Mouse (Mus musculus): ENCODE data around the gene Yipf3. TPM values are rescaled to one million over a fixed set of nuclear protein-coding genes. Genes with fewer than 3 reads are reported as not detected.

Gene Yipf3
- polyA plus RNA-seq, 1 experiment from 2014 or later = 135 TPM

DNA sequence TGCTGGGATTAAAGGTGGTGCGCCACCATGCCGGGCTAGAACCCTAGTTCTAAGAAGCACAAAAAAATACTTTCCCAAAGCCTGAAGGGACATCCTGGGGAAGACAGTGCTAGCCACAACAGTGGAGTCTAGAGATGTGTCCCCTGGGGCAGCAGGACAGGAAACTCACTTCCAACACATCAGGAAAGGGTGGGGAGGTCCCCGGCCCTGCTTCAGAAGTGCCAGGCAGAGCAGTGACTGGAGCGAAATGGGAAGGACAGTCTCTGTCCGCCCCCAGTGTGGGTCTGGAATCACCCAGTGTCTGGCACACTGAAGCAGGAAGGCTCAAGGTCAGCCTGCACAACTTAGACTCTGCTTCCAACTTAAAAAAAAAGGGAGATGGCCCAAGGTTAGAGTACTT, 24.8 kb downstream of the Yipf3 start:
- Histone ChIP-seq H3K4me3 (ENCODE audit: low read depth, low read length) (no peak overlapping the region), H3K9me3 (ENCODE audit: control insufficient read depth, low read length) (no peaks in the 10 kb centered on the region), H3K4me2 (ENCODE audit: low read depth, low read length) (no peak overlapping the region), H3K4me1 (ENCODE audit: control insufficient read depth, insufficient read depth, low read length) (peaks cover 23% of the 10 kb centered on the region; the same call in 1 of the 2 replicates), H3K27ac (replicated peaks; ENCODE audit: low read depth, low read length) (no peak overlapping the region), H3K9ac (ENCODE audit: low read depth, low read length) (no peak overlapping the region), H3K36me3 (ENCODE audit: control insufficient read depth, insufficient read depth, low read length) (peaks cover 46% of the 10 kb centered on the region; the same call in 1 of the 2 replicates), H3K27me3 (replicated peaks; ENCODE audit: control insufficient read depth, insufficient read depth, low read length) (no peaks in the 10 kb centered on the region)
- 73% methylated on average over 5 of the region's 5 CpGs for whole genome bisulfite sequencing
- ATAC-seq (ENCODE audit: low read depth) (no peak), DNase-seq (ENCODE audit: low spot score) (no peak)

DNA sequence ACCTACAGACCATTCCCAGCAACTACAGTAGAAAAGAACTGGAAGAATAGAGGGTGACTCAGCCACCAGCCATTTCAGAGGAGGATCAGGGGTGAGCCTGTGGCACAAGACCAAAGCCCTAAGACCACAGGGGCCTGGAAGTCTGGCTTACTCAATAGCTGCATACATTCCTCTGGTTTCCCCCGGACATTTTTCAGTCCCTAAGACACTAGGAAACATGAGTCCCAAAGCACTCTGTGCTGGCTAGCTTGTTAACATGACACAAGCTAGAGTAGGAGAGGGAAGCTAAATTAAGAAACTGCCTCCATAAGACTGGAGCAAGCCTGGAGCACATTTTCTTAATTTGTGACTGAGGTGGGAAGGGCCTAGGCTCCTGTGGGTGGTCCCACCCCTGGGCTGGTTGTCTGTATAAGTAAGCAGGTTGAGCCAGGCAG, 25.9 kb downstream of the Yipf3 start:
- Histone ChIP-seq H3K4me3 (ENCODE audit: low read depth, low read length) (no peak overlapping the region), H3K27ac (replicated peaks; ENCODE audit: low read depth, low read length) (peak overlapping the region; percentile 83), H3K4me1 (ENCODE audit: control insufficient read depth, insufficient read depth, low read length) (peaks cover 32% of the 10 kb centered on the region), H3K4me2 (ENCODE audit: low read depth, low read length) (no peak overlapping the region), H3K36me3 (ENCODE audit: control insufficient read depth, insufficient read depth, low read length) (peaks cover 47% of the 10 kb centered on the region), H3K9me3 (ENCODE audit: control insufficient read depth, low read length) (no peaks in the 10 kb centered on the region), H3K9ac (ENCODE audit: low read depth, low read length) (no peak overlapping the region; the same call in 1 of the 2 replicates), H3K27me3 (replicated peaks; ENCODE audit: control insufficient read depth, insufficient read depth, low read length) (no peaks in the 10 kb centered on the region)
- peak; percentile 73 for DNase-seq (ENCODE audit: low spot score)
- WGBS = 10% methylated on average over 1 of the region's 1 CpGs
- ATAC-seq (ENCODE audit: low read depth) = peak; percentile 45

DNA sequence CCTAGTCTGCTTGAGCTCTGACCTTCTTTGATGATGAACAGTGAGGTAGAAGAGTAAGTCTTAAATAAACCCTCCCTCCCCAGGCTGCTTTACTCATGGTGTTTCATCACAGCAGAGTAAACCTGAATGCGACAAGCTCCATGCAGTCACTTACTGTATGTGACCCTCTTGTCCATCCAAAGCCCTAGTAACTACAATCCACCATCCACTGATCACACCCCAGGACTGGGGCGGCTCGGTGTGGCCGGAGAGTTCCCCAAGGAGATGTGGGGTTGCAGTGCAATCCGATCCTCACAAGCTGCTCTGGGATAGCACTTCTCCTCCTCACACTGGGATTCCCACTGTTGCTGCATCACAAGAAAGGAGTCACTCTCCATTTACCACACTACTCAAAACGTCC, 26.6 kb downstream of the Yipf3 start:
- DNase-seq (ENCODE audit: low spot score) (no peak), ATAC-seq (ENCODE audit: low read depth) (no peak)
- Histone ChIP-seq H3K4me3 (ENCODE audit: low read depth, low read length) (no peak overlapping the region), H3K4me1 (ENCODE audit: control insufficient read depth, insufficient read depth, low read length) (peaks cover 32% of the 10 kb centered on the region), H3K27me3 (replicated peaks; ENCODE audit: control insufficient read depth, insufficient read depth, low read length) (no peaks in the 10 kb centered on the region), H3K4me2 (ENCODE audit: low read depth, low read length) (no peak overlapping the region), H3K9me3 (ENCODE audit: control insufficient read depth, low read length) (no peaks in the 10 kb centered on the region), H3K27ac (replicated peaks; ENCODE audit: low read depth, low read length) (peak overlapping the region; percentile 83), H3K9ac (ENCODE audit: low read depth, low read length) (peak overlapping the region; percentile 17; the same call in 1 of the 2 replicates), H3K36me3 (ENCODE audit: control insufficient read depth, insufficient read depth, low read length) (peaks cover 48% of the 10 kb centered on the region)
- 30% methylated on average over 6 of the region's 6 CpGs for WGBS

DNA sequence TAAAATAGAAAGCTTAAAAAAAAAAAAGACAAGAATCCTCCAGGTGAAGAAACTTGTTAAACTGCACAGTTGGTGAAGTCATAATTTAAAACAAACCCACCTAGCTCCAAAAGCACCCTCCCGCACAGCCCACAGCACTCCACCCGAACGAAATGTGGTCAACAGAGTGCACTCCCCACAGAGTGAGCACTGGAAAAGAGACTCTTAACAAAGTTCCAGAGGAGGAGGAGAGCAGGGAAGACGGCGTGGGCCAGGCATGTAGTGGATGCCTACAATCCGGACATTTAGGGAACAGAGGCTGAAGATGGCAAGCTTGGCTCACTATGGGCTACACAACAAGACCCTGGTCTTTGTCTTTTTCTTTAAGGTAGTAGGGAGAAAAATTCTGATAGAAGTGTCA, 27.2 kb downstream of the Yipf3 start:
- Histone ChIP-seq H3K9me3 (ENCODE audit: control insufficient read depth, low read length) (no peaks in the 10 kb centered on the region), H3K27ac (replicated peaks; ENCODE audit: low read depth, low read length) (peak overlapping the region; percentile 83; the same call in 1 of the 2 replicates), H3K27me3 (replicated peaks; ENCODE audit: control insufficient read depth, insufficient read depth, low read length) (no peaks in the 10 kb centered on the region), H3K4me2 (ENCODE audit: low read depth, low read length) (no peak overlapping the region), H3K4me3 (ENCODE audit: low read depth, low read length) (no peak overlapping the region), H3K4me1 (ENCODE audit: control insufficient read depth, insufficient read depth, low read length) (peaks cover 32% of the 10 kb centered on the region), H3K9ac (ENCODE audit: low read depth, low read length) (peak overlapping the region; percentile 3; the same call in 1 of the 2 replicates), H3K36me3 (ENCODE audit: control insufficient read depth, insufficient read depth, low read length) (peaks cover 48% of the 10 kb centered on the region)
- ATAC-seq (ENCODE audit: low read depth) (no peak), DNase-seq (ENCODE audit: low spot score) (no peak)
- 69% methylated on average over 6 of the region's 6 CpGs for WGBS

DNA sequence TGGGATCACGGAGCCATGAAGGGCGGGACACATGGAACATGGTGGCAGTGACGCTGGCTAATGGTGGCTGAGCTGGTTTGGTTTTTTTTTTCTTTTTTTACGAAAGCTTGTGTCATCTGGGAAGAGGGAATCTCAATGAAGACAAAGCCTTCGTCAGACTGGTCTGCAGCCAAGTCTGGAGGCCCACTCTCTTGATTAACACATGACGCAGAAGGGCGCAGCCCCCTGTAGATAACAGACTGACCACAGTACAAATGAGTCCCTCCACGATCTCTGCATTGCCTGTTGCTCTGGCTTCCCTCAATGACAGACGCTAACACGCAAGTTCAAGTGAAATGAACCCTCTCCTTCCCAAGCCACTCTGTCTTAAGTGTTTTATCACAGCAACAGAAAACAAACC, 27.6 kb downstream of the Yipf3 start:
- 92% methylated on average over 10 of the region's 10 CpGs for WGBS
- no peak for ATAC-seq (ENCODE audit: low read depth)
- Histone ChIP-seq H3K27me3 (replicated peaks; ENCODE audit: control insufficient read depth, insufficient read depth, low read length) (no peaks in the 10 kb centered on the region), H3K4me2 (ENCODE audit: low read depth, low read length) (no peak overlapping the region), H3K27ac (replicated peaks; ENCODE audit: low read depth, low read length) (0 out of 2 replicates have a peak overlapping the region, but pooled peaks have one; percentile 83), H3K4me1 (ENCODE audit: control insufficient read depth, insufficient read depth, low read length) (peaks cover 32% of the 10 kb centered on the region), H3K9me3 (ENCODE audit: control insufficient read depth, low read length) (no peaks in the 10 kb centered on the region), H3K36me3 (ENCODE audit: control insufficient read depth, insufficient read depth, low read length) (peaks cover 49% of the 10 kb centered on the region), H3K9ac (ENCODE audit: low read depth, low read length) (peak overlapping the region; percentile 3; the same call in 1 of the 2 replicates), H3K4me3 (ENCODE audit: low read depth, low read length) (no peak overlapping the region)
- no peak for DNase-seq (ENCODE audit: low spot score)

DNA sequence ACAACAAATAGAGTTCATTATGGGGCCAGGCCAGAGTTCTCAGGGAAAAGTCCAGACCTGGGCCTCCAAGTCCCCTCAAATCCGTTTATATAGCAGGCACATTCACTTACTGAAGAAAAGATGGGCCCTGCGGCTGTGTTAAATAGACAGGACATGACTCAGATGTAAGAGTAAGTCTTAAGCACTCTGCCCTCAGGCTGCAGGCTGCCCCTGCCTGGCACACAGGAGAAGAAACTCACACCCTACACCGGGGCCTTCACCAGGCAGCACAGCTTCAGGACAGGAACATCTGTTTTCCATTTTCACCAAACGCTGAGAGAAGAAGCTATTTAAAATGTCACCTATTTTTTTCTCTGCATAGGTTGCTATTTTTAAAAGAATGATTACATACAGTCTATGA, 29.7 kb downstream of the Yipf3 start:
- peak; percentile 80 for DNase-seq (ENCODE audit: low spot score)
- H3K27me3 ChIP-seq (replicated peaks; ENCODE audit: control insufficient read depth, insufficient read depth, low read length) = no peaks in the 10 kb centered on the region
- H3K4me1 ChIP-seq (ENCODE audit: control insufficient read depth, insufficient read depth, low read length) = peaks cover 47% of the 10 kb centered on the region
- H3K36me3 ChIP-seq (ENCODE audit: control insufficient read depth, insufficient read depth, low read length) = peaks cover 36% of the 10 kb centered on the region
- H3K9ac ChIP-seq (ENCODE audit: low read depth, low read length) = no peak overlapping the region
- H3K27ac ChIP-seq (replicated peaks; ENCODE audit: low read depth, low read length) = peak overlapping the region; percentile 78
- no peaks in the 10 kb centered on the region for H3K9me3 ChIP-seq (ENCODE audit: control insufficient read depth, low read length)
- WGBS = 22% methylated on average over 4 of the region's 4 CpGs
- peak; percentile 41 for ATAC-seq (ENCODE audit: low read depth)
- H3K4me2 ChIP-seq (ENCODE audit: low read depth, low read length) = no peak overlapping the region
- H3K4me3 ChIP-seq (ENCODE audit: low read depth, low read length) = no peak overlapping the region

DNA sequence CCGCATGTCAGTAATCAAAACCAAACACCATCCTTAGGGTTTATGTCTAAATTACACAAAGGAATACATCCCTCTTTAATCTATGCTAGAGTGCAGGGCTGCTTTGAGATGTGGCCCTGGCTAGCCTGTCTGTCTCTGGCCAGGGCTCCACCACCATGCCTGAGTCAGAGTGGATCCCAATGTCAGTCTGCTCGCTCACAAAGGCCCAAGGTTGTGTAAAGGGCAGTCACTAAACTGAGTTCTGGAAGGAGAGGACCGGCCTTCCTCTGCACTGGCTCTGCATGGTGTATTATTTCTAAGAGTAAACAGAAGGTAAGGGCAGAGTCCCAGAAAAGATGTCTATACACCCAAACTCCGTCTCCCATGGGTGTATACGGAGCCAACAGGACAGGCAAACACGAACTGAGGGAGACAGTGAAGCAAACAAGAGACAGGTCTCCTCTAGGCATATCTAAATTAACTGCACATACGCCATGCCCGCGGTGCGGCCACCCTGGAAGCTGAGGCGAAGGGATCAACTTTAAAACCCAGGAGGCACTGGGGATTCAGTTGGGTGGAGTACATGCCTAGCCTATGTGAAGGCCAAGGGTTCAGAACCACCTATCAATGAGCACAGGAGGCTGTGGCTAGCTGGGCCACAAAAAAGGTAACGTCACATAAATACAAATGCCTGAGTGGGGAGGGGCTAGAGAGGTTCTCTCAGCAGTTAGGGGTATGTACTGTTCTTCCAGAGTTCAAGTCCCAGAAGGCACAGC, 30.3 kb downstream of the Yipf3 start:
- peak overlapping the region; percentile 31; the same call in 1 of the 2 replicates for H3K9ac ChIP-seq (ENCODE audit: low read depth, low read length)

DNA sequence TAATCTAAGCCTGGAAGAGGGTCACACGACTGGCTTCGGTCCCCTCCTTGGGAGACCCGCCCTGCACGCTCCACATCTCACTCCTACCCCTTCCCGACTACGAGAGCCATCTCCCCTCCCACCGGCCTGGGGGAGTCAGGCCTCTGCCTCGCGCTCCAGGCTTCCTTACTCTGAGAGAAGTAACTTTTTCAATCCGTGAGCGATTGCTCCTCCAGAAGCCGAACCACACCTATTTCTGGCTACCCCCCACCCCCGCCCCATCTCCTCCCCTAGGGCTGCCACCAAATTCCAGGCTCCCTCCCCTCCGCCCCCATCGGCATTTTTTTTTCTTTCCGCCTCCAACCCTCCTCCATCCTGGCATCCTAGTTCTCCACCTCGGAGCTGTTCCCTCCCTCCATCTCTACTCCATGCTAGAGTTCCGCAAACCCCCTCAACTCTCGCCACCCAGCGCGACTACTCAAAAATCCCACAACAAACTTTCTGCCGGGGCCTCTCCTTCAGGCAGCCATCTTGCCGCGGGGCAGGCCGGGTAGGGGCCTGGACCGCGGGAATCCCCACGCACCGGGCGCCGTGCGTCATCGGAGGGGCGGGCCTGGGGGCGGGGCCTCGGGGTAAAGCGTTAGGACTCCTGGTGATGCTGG, 34.7 kb downstream of the Yipf3 start, which contains the start of gene Tjap1:
TSS of gene Tjap1 (minus strand) at position 544 of the 641 bp plus-strand sequence.
- peak within 1 kb of the TSS; percentile 97 for H3K27ac ChIP-seq (replicated peaks; ENCODE audit: low read depth, low read length)
- peak within 1 kb of the TSS; percentile 87 for H3K4me2 ChIP-seq (ENCODE audit: low read depth, low read length)
- H3K4me1 ChIP-seq (ENCODE audit: control insufficient read depth, insufficient read depth, low read length) = peaks cover 34% of the 10 kb centered on the region
- H3K9me3 ChIP-seq (ENCODE audit: control insufficient read depth, low read length) = no peaks in the 10 kb centered on the region
- H3K9ac ChIP-seq (ENCODE audit: low read depth, low read length) = peak within 1 kb of the TSS; percentile 84
- no peaks in the 10 kb centered on the region for H3K27me3 ChIP-seq (replicated peaks; ENCODE audit: control insufficient read depth, insufficient read depth, low read length)
- peak; percentile 95 for ATAC-seq (ENCODE audit: low read depth)
- peak; percentile 94 for DNase-seq (ENCODE audit: low spot score)
- peak within 1 kb of the TSS; percentile 67 for H3K4me3 ChIP-seq (ENCODE audit: low read depth, low read length)
- H3K36me3 ChIP-seq (ENCODE audit: control insufficient read depth, insufficient read depth, low read length) = peaks cover 28% of the 10 kb centered on the region
- WGBS = 2% methylated on average over 32 of the region's 37 CpGs

More for the DNA sequence above, 30.3 kb downstream of the Yipf3 start:
- Histone ChIP-seq H3K4me2 (ENCODE audit: low read depth, low read length) (peak overlapping the region; percentile 9; the same call in 1 of the 2 replicates), H3K27me3 (replicated peaks; ENCODE audit: control insufficient read depth, insufficient read depth, low read length) (no peaks in the 10 kb centered on the region), H3K9me3 (ENCODE audit: control insufficient read depth, low read length) (no peaks in the 10 kb centered on the region), H3K36me3 (ENCODE audit: control insufficient read depth, insufficient read depth, low read length) (peaks cover 30% of the 10 kb centered on the region), H3K4me3 (ENCODE audit: low read depth, low read length) (no peak overlapping the region), H3K27ac (replicated peaks; ENCODE audit: low read depth, low read length) (peak overlapping the region; percentile 78), H3K4me1 (ENCODE audit: control insufficient read depth, insufficient read depth, low read length) (peaks cover 49% of the 10 kb centered on the region)
- DNase-seq (ENCODE audit: low spot score) = no peak
- 59% methylated on average over 12 of the region's 12 CpGs for WGBS
- ATAC-seq (ENCODE audit: low read depth) = peak; percentile 7; the same call in 1 of the 2 replicates

Measured in embryonic facial prominence, embryonic 14.5 days (tissue).